Mouse (Mus musculus): Measurements from ENCODE around the gene Zfp853.

DNA sequence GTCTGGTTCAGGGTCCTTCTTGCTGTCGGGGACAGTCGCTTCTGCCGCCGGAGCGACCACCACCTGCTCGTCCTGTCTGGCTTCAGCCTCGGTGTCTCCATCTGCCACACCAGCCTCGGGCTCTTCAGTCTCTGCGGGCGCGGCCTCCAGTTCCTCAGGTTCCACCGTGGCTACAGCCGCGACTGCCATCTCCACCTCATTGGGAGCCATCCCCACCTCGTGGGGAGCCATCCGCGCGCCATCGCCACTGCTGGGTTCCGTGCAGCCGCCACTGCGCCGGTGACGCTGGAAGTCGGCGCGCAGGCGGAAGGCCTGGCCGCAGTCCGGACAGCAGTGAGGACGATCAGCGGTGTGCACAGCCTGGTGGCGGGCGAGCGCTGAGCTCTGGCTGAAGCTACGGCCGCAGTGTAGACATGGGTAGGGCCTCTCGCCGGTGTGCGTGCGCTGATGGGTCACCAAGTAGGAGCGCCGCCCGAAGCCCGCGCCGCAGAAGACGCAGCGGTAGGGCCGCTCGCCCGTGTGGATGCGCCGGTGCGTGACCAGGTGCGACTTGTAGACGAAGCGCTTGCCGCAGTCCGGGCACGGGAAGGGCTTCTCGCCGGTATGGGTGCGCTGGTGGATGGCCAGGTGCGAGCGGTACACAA, 38.8 kb downstream of the Zfp853 start:
- TF ChIP-seq EP300 (IDR thresholded peaks at IDR 0.05; ENCODE audit: low read depth), result no peak
- no peak for TF ChIP-seq CTCF (IDR thresholded peaks at IDR 0.05; ENCODE audit: low read depth)

All from liver, postnatal 0 days (tissue).